Mouse (Mus musculus): ENCODE measurements around the gene Lrg1.
A peak's percentile ranks its signal among the peaks of the same experiment; 100 is the strongest.
"Not testable (repeated sequence)": the region's sequence is repeated elsewhere in the genome, so short reads cannot be mapped to it uniquely, and the experiment has no call there.

Lrg1 gene

GRCm38 (mm10) chr17:56109219-56110051, 12.4 kb downstream of the Lrg1 start, which contains the start of gene Plin4:
TSS of gene Plin4 (minus strand) at chr17:56109803.
- no peak for DNase-seq (ENCODE audit: extremely low spot score, low spot score)

DNA sequence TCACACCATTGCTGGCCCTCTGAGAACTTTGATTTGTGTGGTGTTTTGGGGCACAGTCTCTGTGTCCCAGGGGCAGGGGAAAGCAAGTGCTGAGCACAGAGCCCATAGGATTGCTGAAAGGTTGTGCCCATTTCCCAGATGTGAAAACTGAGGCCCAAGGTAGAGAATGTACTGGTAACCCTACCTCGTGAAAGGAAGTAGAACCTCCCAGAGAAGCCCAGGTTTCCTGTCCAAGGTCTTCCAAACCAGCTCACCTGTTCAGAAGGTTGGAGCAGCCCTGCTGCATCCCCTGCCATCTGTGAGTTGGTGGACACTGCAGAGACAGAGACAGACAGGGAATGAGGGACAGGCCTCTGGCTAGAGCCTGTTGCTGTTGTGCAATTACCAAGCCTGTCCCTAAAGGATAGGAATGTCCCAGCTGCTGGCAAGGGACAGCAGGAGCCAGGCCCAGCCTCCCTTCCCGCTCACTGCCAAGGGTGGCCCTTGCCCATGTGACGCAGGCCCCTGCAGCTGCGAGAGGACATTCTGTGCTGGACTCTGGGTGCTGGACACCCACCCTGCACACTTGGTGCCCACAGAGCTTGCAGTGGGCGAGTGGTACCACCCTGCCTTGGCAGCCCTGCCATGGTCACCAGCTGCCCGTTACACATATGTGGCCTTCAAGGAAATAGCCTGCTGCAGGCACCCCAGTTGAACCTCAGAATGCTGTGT, 13.3 kb downstream of the Lrg1 start:
- no peak for DNase-seq (ENCODE audit: extremely low spot score, low spot score)

GRCm38 (mm10) chr17:56107736-56108135, 14.1 kb downstream of the Lrg1 start:
- DNase-seq (ENCODE audit: extremely low spot score, low spot score), result no peak

GRCm38 (mm10) chr17:56106981-56107380, 14.8 kb downstream of the Lrg1 start:
- no peak for DNase-seq (ENCODE audit: extremely low spot score, low spot score)

DNA sequence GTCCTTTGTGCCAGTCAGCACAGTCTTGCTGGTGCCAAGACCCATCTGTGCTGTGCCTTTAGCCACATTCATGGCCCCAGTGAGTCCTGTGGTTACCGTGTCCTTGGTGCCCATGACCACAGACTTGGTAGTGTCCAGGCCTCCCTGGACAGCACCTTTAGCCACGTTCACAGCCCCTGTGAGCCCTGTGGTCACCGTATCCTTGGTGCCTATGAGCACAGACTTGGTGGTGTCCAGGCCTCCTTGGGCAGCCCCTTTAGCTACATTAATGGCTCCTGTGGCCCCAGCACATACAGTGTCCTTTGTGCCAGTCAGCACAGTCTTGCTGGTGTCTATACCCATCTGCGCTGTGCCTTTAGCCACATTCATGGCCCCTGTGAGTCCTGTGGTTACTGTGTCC, 15.4 kb downstream of the Lrg1 start:
- DNase-seq (ENCODE audit: extremely low spot score, low spot score), result not testable (repeated sequence)

- not testable (repeated sequence) for DNase-seq (ENCODE audit: extremely low spot score, low spot score)
Observed at GRCm38 (mm10) chr17:56104821-56105220, 17.0 kb downstream of the Lrg1 start.

GRCm38 (mm10) chr17:56103465-56104285, 18.1 kb downstream of the Lrg1 start:
- no peak for DNase-seq (ENCODE audit: extremely low spot score, low spot score)

DNA sequence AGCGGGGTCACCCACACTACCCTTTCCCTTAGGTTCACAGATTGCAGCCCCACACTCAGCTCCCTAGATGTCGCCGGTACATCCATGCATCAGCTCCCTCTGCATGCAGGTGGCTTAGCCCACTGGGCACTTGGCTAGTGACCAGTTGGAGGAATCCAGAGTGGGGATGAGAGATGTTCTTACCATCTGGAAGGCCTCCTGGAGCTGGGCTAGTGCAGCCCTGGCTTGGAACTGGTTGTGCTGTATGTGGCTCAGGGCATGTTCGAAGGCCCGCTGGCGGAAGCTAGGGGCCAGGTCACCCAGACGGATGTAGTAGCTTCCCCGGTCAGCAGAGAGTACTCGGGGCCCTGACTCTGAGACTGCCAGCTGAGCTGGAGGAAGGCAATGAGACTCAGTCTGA, 18.9 kb downstream of the Lrg1 start:
- DNase-seq (ENCODE audit: extremely low spot score, low spot score), result no peak

- DNase-seq (ENCODE audit: extremely low spot score, low spot score), result no peak
Observed at GRCm38 (mm10) chr17:56102158-56102557, 19.6 kb downstream of the Lrg1 start.

GRCm38 (mm10) chr17:56100811-56101210, 21.0 kb downstream of the Lrg1 start:
- no peak for DNase-seq (ENCODE audit: extremely low spot score, low spot score)

GRCm38 (mm10) chr17:56098711-56099572, 22.9 kb downstream of the Lrg1 start:
- DNase-seq (ENCODE audit: extremely low spot score, low spot score), result no peak

GRCm38 (mm10) chr17:56098180-56098579, 23.6 kb downstream of the Lrg1 start:
- DNase-seq (ENCODE audit: extremely low spot score, low spot score), result no peak

DNA sequence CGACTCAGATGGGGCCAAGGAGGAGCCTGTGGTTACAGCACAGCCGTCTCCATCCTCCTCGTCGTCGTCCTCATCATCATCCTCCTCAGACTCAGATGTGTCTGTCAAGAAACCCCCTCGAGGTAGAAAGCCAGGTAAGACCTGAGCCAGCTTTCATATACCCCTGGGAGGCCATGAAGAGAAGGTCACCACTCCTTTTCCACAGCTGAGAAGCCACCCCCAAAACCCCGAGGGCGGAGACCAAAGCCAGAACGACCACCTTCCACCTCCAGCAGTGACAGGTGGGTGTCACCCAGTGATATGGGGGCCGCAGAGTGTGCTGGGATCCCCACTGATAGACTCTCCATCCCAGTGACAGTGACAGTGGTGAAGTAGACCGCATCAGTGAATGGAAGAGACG, 24.9 kb downstream of the Lrg1 start:
- no peak for DNase-seq (ENCODE audit: extremely low spot score, low spot score)

GRCm38 (mm10) chr17:56092794-56093193, 29.0 kb downstream of the Lrg1 start:
- no peak for DNase-seq (ENCODE audit: extremely low spot score, low spot score)

GRCm38 (mm10) chr17:56092312-56092711, 29.5 kb downstream of the Lrg1 start:
- no peak for DNase-seq (ENCODE audit: extremely low spot score, low spot score)

DNA sequence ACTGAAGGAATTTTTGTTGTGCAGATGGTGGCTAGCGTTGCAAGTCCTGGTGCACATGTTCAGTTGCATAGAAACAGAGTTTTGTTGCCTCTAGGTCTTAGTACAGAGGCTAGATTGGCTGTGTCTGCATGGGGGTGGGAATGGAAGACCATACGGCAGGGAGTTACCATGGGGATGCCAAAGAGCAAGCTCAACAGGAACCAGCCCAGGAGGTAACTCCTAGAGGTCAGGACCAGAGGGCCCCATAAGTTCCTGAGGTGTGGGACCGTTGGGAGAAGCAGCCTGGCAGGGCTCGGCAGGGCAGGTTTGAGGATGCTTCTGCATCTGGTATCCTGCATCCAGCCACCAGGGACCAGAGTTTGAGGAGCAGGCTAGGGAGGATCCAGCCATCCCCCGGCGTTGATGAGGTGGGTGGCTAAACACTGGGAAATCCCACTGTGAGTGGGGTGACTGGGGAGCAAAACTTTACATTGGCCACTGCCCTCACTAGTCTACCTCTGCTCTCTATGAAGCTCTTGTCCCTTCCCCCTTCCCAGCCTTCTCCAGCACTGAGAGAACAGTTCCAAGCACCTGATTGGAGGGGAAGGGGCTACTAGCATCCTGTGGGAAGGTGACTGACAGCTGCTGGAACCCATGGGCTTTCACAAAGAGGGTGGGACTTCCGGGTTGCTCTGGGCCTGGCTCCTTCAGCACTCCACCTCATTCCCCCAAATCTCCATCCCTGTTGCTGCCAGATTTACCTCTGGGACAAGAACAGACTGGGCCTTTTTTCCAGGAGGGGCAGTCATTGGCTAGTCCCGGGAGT, 40.8 kb downstream of the Lrg1 start:
- DNase-seq (ENCODE audit: extremely low spot score, low spot score), result peak; percentile 73

GRCm38 (mm10) chr17:56079921-56080320, 41.9 kb downstream of the Lrg1 start:
- no peak for DNase-seq (ENCODE audit: extremely low spot score, low spot score)

DNA sequence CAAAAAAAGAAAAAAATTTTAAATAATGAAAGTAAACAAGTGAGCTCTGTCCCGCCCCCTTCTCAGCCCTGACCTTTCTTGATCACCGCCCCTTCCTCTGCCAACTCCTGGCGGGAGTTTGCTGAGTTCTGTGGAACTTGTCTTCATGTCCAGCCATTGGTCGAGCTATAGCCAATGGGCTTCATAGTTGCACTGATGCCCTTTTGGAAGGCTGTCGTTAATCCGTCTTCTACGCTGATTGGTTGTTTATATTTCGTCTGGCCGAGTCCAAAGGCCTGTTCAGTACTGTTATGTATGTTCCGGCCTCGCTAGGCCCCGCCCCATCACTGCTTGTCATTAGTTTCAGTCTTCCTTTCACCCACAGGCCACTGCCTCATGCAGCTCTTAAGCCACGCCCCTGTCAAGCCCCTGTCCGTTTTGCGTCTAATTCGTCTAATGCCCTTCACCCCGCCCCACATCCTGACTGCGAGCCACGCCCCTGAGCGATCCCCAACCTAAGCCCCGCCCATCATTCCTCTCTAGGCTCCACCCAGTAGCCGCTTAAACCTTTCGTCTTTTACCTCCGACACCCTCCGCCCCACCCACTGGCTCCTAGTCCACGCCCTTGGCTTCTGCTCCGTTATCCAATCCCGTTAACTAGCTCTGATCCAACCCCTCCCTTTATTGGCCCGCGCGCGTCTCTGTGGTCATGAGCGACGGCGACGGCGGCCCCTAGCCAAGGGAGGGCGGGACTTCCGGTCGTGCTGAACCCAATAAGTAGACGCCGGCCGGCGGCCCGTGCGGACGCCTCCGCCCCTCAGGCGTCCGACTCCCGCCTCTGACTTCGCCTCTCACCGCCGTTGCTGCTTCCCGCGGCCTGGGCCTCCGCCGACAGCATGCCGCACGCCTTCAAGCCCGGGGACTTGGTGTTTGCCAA, 42.7 kb downstream of the Lrg1 start, which contains the start of gene Hdgfl2:
TSS of gene Hdgfl2 (plus strand) at position 755 of the 916 bp plus-strand sequence.
- peak; percentile 99 for DNase-seq (ENCODE audit: extremely low spot score, low spot score)

GRCm38 (mm10) chr17:56078361-56078760, 43.4 kb downstream of the Lrg1 start:
- not testable (repeated sequence) for DNase-seq (ENCODE audit: extremely low spot score, low spot score)

Data from neural tube, embryonic 10.5 days (tissue).